Mouse (Mus musculus) brain, embryonic 14.5 days (tissue): ENCODE measurements at regions not wholly inside any gene's neighbourhood (a gene's known extent, or its start where the extent isn't known, plus 50 kb on each side); places are given as distances from the start of the nearest gene placed in this dataset.

Experiments
- DNase-seq: peaks from one replicate; pipeline ENCODE4 v3.0.0-alpha.2; 2011; ENCODE audit warnings: low read depth
- CTCF ChIP-seq: fragments of 200-500 bp; IDR thresholded peaks from 2 replicates; pipeline ENCODE4 v1.5.1; 2012; ENCODE audit warnings: inconsistent platforms, mild to moderate bottlenecking, moderate library complexity, borderline replicate concordance; ENCODE audit not compliant: insufficient read depth, insufficient read length; ENCODE audit errors: extremely low read depth
- POLR2A ChIP-seq: fragments of 200-500 bp; IDR thresholded peaks from 2 replicates; pipeline ENCODE4 v1.6.1; 2012; ENCODE audit warnings: mild to moderate bottlenecking, inconsistent platforms, borderline replicate concordance; ENCODE audit not compliant: poor library complexity, insufficient read depth, insufficient read length, severe bottlenecking; ENCODE audit errors: extremely low read depth

GRCm38 (mm10) chr10:46454442-46454841 lies 876.8 kb downstream of the Hace1 start:
- peak; percentile 14 for DNase-seq

DNA sequence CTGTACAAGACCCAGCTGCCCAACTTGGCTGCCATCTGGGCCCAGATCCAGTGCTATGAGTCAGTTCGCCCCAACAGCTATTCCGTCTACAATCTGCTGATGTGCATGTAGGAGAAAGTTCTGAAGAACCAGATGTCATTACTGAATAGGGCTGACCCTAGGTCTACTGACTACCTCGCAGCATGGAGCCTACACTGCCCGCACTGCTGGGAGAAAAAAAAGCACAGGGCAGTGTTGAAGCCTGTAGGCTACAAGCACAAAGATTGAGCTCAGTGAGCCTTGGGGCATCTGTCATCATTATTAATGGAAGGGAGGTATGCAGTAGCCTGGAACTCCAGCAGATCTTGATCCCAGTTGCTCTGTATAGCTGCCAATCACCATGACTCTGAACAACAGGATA lies 881.1 kb downstream of the Hace1 start:
- DNase-seq: no peak

More at GRCm38 (mm10) chr10:46454442-46454841, 876.8 kb downstream of the Hace1 start:
- TF ChIP-seq CTCF: no peak

DNA sequence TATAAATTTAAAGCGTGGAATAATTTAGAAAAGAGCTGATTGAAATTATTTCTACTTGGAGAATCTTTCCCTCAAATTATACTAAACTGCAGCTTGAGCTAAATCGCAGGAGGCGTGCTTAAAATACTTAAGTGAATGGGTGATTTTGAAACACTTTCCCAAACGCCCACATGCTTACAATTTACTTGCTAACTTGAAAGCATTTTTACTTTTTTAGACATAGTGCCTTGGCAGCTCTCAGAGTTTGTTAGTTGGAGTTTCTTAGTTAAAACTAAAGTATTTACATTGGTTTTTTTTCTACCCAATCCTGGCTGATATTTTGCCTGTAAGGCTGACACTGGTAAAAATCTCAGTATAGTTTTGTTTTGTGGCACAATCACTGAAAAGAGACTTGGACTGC lies 906.0 kb downstream of the Hace1 start:
- TF ChIP-seq POLR2A (no peak), CTCF (no peak)
- no peak for DNase-seq

More for the DNA sequence above, 881.1 kb downstream of the Hace1 start:
- no peak for TF ChIP-seq CTCF
- TF ChIP-seq POLR2A: no peak
